Mouse (Mus musculus) CH12F3 (cell line): Measurements from ENCODE around the gene Ifi47.

ENCODE experiments used
- in situ Hi-C: fragments of 300-500 bp; cut with MboI; formaldehyde crosslinking; loops from 2 replicates; pipeline ENCODE4 v1.14.3; 2020; ENCODE audit warnings: low sequenced_read_pairs

The Ifi47 gene

DNA sequence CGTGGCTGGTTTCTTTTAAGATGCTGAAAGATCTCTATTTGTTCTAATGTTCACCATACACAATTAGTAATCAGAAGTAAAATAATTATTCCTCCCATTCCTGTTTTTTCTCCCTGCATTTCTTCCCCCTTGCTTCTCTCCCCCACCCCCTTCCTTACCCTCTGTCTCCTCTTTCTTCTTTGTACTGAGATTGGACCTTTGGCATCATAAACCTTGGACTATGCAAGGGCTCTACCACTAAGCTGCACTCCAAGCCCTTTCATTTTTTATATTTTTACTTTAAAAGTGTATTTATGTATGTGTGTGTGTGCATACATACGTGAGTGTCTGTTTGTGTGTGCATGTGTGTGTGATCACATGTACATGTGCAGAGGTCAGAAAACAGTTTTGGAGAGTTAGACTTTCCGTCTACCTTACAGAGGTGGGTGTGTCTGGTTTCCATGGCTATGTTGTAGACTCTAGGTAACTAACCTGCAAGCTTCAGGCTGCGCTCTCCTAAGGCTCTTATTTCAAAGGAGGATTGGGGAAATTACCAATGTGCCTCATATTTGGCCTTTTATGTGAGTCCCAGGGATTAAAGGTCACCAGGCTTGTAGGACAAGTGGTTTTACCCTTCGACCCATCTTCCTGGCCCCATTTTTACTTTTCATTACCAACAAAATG lies 12.7 kb downstream of the Ifi47 start:
- in situ Hi-C loops = loop anchor here (25.0 kb wide), 1 partner anchor 227 kb away; the partner anchor contains the start of gene Irgm1

DNA sequence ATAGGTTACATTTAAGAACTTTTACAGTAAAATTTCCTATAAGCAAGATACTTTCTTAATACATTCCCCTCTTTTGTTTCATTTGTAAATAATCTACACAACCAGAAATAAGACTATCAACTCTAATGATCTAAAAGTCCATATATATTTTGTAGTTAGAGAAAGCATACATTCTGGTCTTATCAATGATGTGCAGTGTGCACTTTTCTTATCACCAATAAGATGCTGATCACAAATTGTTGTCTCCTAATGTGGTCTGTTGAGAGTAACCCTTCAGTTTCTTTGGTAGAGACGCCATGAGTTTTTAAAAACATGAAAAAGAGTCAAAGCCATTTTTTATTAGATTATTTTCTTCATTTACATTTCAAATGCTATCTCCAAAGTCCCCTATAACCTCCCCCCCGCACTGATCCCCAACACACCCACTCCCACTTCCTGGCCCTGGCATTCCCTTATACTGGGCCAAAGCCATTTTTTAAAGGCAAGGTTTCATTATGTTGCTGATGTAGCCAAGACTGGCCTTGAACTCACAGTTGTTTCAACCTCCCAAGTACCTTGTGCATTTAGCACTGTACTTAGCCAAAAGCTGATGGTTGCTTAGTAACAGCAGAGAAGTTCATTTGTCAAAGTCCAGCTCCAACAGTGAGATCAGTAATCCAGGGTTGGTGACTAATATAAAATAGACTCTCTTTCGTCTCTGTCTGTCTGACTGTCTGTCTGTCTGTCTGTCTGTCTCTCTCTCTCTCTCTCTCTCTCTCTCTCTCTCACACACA lies 13.5 kb downstream of the Ifi47 start:
- in situ Hi-C loops = loop anchor here (25.0 kb wide), 1 partner anchor 228 kb away; the partner anchor contains the start of gene Irgm1

GRCm38 (mm10) chr11:49090551-49090950 lies 14.2 kb downstream of the Ifi47 start:
- in situ Hi-C loops = loop anchor here (25.0 kb wide), 1 partner anchor 228 kb away; the partner anchor contains the start of gene Irgm1

DNA sequence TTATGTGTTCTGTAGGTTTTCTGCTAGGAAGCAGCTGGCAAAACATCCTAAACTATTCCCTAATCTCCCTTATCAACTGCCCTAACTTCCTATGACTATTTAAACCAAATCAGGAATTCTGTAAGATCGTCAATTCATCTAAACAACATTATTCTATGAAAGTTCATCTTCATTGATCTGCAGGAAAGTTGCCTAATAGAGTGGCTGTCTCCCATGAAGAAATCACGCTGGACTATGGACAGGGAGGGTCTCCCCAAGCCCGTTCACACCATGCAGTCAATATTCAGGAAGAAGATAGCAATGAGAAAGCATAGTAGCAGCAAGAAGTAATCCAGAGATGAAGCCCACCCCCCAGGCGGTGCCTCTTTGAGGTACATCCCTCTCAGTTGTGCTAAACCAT lies 14.8 kb downstream of the Ifi47 start:
- in situ Hi-C loops = loop anchor here (25.0 kb wide), 1 partner anchor 229 kb away; the partner anchor contains the start of gene Irgm1

DNA sequence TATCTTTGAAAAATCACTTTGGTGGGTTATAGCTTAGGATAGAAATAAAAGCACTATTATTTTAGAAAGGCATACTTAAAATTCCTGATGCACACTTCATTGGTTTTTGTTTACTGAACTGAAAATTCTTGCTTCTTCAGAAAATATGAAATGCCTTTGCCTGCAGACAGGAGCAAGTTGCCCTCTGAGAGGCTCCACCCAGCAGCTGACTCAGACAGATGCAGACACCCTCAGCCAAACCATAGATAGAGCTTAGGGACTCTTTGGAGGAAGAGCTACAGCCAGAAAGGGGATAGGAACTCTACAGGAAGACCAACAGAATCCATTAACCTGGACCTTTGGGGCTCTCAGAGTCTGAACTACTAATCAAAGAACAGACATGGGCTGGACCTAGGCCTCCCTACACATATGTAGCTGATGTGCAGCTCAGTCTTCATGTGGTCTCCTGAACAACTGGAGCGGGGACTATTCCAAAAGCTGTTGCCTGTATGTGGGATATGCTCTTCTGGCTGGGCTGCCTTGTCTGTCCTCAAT lies 15.7 kb downstream of the Ifi47 start:
- in situ Hi-C loops = loop anchor here (25.0 kb wide), 1 partner anchor 230 kb away; the partner anchor contains the start of gene Irgm1

DNA sequence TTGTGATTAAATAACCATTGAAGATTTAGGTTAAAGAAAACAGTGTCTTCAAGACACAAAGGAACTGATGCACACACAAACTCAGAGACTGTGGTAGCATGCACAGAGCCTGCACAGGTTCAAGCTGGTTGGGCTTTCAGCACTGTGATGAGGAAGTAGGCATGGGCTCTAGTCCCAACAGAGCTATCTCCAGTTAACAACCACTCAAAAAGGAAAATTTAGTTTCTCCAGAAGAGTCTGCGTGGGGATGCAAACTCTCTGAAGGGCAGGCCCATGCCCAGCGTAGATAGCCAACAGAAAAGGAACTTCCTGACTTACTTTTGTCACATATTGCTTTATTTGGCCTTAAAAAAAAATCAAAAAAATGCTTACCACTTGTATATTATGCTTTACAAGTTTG lies 16.4 kb downstream of the Ifi47 start:
- in situ Hi-C loops = loop anchor here (25.0 kb wide), 1 partner anchor 230 kb away; the partner anchor contains the start of gene Irgm1

- in situ Hi-C loops = loop anchor here (25.0 kb wide), 1 partner anchor 232 kb away; the partner anchor contains the start of gene Irgm1
Measured at GRCm38 (mm10) chr11:49093861-49094660, 17.7 kb downstream of the Ifi47 start.

- in situ Hi-C loops = loop anchor here (25.0 kb wide), 1 partner anchor 233 kb away; the partner anchor contains the start of gene Irgm1
Measured at GRCm38 (mm10) chr11:49095367-49095766, 19.0 kb downstream of the Ifi47 start.

DNA sequence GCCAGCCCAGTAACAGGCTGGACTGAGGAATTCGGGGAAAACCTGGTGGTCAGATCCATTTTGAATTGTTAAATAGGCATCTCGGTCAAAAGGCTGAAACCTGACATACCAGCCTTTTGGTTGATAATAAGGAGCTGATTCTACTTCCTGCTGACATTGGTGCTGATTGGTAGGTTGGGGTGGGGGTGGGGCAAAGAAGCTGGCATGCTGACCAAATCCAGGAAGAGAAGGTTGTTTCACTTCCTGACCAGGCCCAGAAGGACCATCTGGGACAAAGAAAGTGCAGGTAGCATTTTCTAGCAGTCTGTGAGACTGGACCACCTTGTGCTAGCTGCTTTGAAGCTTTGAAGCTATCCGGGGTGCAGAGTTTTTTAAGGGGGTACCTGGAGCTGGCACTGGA lies 24.0 kb downstream of the Ifi47 start:
- in situ Hi-C loops = loop anchor here (25.0 kb wide), 1 partner anchor 162 kb away; no protein-coding TSS in a partner anchor

DNA sequence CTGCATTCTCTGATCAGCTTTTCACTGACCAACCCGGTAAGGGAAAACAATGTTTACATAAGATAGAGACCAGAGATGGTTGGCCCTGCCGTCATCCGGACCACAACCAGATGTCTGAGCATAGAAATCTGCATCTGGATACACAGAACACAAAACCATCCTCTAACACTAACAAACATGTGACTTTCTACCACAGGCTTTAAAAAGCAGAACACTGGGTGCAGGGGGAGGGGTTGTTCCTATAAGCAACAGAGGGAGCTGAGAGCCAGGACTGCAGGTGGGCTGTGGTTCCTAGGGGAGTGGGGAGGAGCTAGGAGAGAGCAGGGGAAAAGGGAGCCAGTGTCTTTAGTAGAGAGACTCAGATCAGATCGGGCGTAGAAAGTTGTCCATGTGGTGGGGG lies 25.1 kb downstream of the Ifi47 start:
- in situ Hi-C loops = loop anchor here (25.0 kb wide), 1 partner anchor 161 kb away; no protein-coding TSS in a partner anchor

DNA sequence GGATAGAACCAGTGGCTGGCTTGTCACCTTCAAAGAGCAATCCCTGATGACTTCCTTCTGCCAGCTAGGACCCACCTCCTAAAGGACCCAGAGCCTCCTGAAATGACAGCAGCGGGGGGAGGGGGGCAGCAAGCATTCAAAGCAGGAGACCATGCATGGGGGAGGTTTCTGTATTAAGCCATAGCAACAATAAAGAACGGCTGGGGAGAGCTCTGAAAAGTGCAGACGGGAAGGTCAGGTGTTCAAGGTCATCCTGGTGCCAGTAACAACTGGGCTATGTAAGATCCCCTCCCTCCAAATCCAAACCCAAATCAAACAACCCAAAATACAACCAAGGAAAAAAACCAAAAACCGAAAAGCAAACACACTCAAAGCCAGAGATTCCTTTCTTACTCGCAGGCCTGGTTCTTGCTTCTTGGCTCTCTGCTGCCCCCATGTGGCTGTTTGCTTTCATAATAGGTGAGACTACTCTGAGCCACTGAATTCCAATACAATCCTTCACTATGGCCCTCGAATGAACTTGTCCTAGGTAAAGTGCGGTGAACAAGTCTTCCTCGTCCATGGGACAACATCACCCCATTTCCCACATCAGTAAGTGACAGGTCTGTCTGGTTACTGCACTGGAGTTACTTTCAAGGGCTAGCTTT lies 26.8 kb downstream of the Ifi47 start:
- in situ Hi-C loops = loop anchor here (25.0 kb wide), 1 partner anchor 159 kb away; no protein-coding TSS in a partner anchor

DNA sequence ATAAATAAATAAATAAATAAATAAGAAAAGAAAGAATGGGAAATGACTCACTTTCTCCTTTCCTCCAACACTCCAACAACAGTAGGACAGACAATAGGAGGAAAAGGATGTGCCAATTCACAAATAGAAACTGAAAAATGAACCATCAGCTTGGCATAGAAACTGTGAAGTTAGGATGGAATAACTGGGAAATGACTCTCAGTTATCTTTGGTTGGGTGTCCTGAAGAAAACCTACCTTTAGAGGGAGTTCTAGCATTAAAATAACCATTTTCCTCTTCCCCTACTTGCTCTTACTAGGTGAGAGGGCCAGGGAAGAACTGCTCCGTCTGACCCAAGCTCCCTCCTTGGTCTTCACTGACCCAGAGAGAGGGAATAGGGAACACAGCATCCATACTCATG lies 29.4 kb downstream of the Ifi47 start:
- in situ Hi-C loops = loop anchor here (25.0 kb wide), 1 partner anchor 157 kb away; no protein-coding TSS in a partner anchor

DNA sequence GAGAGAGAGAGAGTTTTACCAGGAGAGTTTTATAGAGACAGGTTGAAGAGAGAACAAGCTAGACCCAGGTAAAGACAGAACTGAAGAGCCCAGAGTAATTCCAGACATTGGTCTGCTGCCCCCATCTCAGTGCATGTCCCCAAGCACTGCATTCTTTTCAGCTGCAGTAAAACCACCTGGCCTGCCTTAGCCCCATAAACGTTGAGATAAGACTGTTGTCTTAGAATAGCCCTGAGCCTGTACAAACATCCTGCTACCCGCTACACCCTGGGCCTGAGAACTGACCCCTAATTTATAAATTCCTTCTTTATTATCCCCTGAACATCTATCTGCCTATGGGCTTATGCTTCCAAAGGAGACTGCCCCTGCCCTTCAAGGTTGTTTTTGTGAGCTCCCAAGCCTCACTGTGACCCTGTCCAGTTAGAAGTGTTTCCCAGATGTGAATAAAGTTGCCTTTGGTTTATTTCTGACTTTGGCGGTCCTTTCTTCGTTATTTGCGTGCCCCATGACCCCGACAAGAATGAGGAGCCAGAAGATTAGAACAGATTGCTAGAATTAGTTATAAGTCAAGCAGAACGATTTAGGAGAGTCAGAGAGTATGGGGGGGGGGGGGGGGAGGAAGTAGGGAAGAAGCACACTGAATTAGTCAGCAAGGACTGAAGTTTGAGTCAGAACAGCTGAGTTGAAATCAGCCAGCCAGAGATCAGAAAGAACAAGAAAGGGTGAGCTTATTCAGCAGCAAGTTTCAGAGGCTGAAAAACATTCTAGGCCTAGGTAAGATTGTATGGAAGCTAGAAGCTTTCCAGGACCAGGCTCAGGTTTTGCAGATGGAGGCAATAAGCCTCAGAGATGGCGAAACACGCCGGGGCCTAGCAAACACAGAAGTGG lies 31.5 kb downstream of the Ifi47 start:
- in situ Hi-C loops = loop anchor here (25.0 kb wide), 1 partner anchor 154 kb away; no protein-coding TSS in a partner anchor

DNA sequence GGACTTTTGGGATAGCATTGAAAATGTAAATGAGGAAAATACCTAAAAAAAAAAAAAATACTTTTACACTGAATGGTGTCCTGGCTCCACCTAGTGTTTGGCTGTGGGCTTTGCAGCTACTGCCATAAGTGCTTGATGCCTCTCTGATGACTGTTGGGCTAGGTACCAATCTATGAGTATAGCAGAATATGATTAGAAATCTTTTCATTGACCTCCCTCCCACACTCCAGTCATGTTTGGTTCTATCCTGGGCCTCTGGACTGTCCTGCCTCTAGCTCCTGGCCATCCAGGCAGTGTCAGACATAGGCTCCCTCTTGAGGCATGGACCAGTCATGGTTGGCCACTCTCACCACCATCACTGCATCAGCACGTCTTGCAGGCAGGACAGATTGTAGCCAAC lies 32.4 kb downstream of the Ifi47 start:
- in situ Hi-C loops = loop anchor here (25.0 kb wide), 1 partner anchor 153 kb away; no protein-coding TSS in a partner anchor

DNA sequence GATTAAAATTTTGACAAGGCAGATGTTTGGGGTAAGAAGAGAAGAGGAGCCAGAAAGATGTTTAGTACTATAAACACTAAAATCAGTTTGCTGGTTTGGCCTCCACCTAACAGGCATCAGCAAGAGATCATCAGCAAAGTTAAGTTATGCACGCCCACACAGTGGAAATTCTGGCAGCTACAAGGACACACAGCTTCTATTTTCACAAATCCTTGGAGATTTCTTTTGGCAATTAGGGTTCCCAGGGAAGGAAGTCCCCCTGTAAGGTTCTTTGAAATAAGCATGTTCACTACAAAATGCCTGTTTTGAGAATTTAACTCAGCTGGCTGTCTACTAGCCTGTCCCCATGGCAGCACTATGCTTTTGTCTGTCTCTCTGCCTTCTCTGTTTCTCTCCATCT lies 34.6 kb downstream of the Ifi47 start:
- in situ Hi-C loops = loop anchor here (25.0 kb wide), 1 partner anchor 151 kb away; no protein-coding TSS in a partner anchor

GRCm38 (mm10) chr11:49112624-49113219 lies 36.3 kb downstream of the Ifi47 start:
- in situ Hi-C loops = loop anchor here (25.0 kb wide), 1 partner anchor 150 kb away; no protein-coding TSS in a partner anchor

GRCm38 (mm10) chr11:49114158-49114557 lies 37.8 kb downstream of the Ifi47 start:
- in situ Hi-C loops = loop anchor here (25.0 kb wide), 1 partner anchor 148 kb away; no protein-coding TSS in a partner anchor

DNA sequence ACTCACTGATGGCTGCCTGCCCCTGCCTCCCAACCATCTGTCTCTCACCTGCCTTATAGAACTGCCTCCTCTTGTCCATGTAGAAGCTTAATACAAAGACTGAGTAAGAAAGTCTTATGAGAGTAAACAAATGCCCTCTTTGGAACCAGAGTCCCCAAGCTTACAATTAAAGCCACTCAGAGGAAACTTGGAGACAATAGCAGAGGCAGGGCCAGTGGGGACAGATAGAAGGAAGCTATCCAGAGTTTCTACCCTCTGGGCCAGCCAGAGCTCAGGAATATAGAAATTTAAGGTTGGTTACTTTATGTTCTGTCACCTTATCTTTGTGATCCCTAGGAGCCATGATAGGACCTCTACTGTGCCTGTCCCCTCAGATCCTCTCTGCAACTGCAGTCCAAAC lies 38.4 kb downstream of the Ifi47 start, which contains the start of gene Olfr1396:
Gene Olfr1396, minus strand, starts transcription at position 101 of the 400 bp plus-strand sequence.
- in situ Hi-C loops = loop anchor here (25.0 kb wide), 1 partner anchor 148 kb away; no protein-coding TSS in a partner anchor
